Mouse (Mus musculus) stomach, adult 2 months (tissue): ENCODE data around the gene Tmem211. TPM values are rescaled to one million over a fixed set of nuclear protein-coding genes. Genes with fewer than 3 reads are reported as not detected.

ENCODE experiments used
- polyA plus RNA-seq: library from polyadenylated mRNA; depleted of rRNA; stranded (reverse); fragments of >200 nt; gene quantifications from 2 replicates; pipeline ENCODE4 v1.2.3, GENCODE M21; 2012; rRNA removed

Tmem211 gene
- polyA plus RNA-seq = 0.03 and 0.05 TPM in 2 replicates

DNA sequence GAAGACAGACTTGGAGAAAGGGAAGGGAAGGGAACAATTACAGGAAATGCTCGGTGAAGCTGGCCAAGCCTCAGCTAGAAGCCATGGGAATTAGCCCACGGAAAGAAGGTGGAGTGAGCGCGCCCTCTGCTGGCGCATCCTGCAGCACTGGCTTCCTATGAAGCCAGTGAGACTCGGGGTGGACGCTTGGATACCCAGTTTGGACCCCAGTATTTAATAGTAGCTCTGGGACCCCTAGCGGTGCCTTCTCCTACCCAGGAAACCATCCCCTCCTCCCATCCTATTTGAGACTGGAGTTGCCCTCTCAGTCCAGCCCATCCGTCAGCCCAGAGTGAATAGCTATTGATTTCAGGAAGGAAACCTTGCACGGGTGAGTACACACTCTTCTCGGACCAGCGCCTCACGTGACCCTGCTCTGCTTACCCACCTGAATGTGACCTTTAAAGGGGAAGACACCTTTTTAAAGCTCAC lies at the start of gene Tmem211:
Gene Tmem211, plus strand, starts transcription at position 278 of the 471 bp plus-strand sequence.

DNA sequence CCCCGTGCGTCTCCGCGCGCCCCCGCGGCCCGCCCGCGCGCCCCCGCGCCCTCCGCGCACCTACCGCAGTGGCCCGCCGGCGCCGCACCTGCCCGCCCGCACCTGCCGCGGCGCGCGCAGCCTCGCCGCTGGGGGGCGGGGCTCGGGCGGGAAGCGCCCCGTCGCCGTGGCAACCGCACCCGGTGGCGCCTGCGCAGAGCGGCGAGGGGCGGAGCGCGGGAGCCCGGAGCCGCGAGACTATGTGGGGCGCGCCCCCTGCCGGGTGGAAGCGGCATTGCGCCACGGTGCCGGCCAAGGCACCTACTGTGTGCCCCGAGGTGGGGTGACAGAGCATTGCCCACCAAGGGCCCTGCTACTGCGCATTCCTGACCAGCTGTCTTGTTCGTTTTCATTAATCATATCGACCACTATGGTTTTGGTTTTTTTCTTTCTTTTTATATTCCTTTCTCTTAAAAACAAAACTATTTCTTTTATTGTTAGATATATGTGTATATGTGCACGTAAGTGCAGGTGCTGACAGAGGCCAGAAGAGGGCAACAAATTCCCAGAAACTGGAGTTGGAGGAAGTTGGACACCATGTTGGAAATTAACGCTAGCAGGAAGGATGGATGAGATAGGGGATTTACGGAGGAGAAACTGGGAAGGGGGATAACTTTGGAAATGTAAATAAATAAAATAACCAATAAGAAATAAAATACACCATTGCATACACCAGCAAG lies 5.4 kb upstream of the Tmem211 start, which contains the start of gene 2900026A02Rik:
Gene 2900026A02Rik, minus strand, starts transcription at position 90 of the 719 bp plus-strand sequence.

Other genes starting within 250 kb of the Tmem211 start
- 1.8 and 3.8 TPM in 2 replicates for gene Grk3, start 211.1 kb upstream of the Tmem211 start, polyA plus RNA-seq
- gene Crybb2, start 156.8 kb upstream of the Tmem211 start, polyA plus RNA-seq = not detected in 2 replicates
- 5.8 and 8.1 TPM in 2 replicates for gene Crybb3, start 145.3 kb upstream of the Tmem211 start, polyA plus RNA-seq
- gene 2900026A02Rik, start 5.7 kb upstream of the Tmem211 start, polyA plus RNA-seq = 8.0 and 9.0 TPM in 2 replicates
- gene Sgsm1, start 83.9 kb downstream of the Tmem211 start, polyA plus RNA-seq = 3.9 and 4.5 TPM in 2 replicates
- gene Aym1, start 130.4 kb downstream of the Tmem211 start, polyA plus RNA-seq = not detected in 2 replicates